Mouse (Mus musculus): Measurements from ENCODE around the gene Smagp. TPM values are rescaled to one million over a fixed set of nuclear protein-coding genes. Genes with fewer than 3 reads are reported as not detected.
"Not testable (repeated sequence)": the region's sequence is repeated elsewhere in the genome, so short reads cannot be mapped to it uniquely, and the experiment has no call there.

Gene Smagp
- polyA plus RNA-seq, 1 experiment from 2014 or later, result 92.0 TPM

GRCm38 (mm10) chr15:100624435-100624834 is 12.3 kb downstream of the Smagp start:
- 96% methylated on average over 3 of the region's 3 CpGs for WGBS
- no peak for DNase-seq (ENCODE audit: low spot score)
- no peak overlapping the region for H3K4me2 ChIP-seq (ENCODE audit: low read length)
- no peak overlapping the region for H3K9ac ChIP-seq (ENCODE audit: low read depth, low read length)
- H3K4me3 ChIP-seq (replicated peaks; ENCODE audit: low read depth, low read length), result no peak overlapping the region
- no peak for ATAC-seq (replicated peaks; ENCODE audit: low FRiP score, low read depth)
- H3K27ac ChIP-seq, result no peak overlapping the region
- H3K27me3 ChIP-seq (ENCODE audit: insufficient read depth, low read length), result no peaks in the 10 kb centered on the region
- TF ChIP-seq CTCF (IDR thresholded peaks at IDR 0.05; ENCODE audit: low read depth), result no peak
- H3K4me1 ChIP-seq (replicated peaks; ENCODE audit: insufficient read depth, low read length), result no peaks in the 10 kb centered on the region
- peaks cover 15% of the 10 kb centered on the region for H3K36me3 ChIP-seq (ENCODE audit: insufficient read depth, low read length)
- H3K9me3 ChIP-seq (replicated peaks; ENCODE audit: low read length), result no peaks in the 10 kb centered on the region

GRCm38 (mm10) chr15:100623754-100624153 is 13.0 kb downstream of the Smagp start:
- 91% methylated on average over 9 of the region's 9 CpGs for WGBS

DNA sequence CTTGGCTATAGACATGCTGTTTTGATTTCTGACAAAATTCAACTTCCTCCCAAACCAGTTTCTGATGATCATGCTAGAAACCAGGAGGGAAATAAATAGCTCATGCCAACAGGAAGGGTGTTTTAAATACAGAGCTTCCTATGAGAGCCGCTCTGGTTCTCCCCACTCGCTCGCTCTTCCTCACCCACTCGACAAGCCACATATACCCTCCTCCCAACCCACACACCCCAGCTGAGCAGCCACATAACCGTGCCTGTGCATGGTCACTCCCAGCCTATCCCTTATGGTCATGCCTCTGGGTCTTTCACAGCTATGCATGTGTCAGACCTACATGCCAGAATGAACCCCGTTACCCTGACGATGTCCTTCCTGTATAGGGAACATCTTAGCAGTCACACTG is 14.6 kb downstream of the Smagp start:
- Histone ChIP-seq H3K27me3 (ENCODE audit: insufficient read depth, low read length) (no peaks in the 10 kb centered on the region), H3K9ac (ENCODE audit: low read depth, low read length) (no peak overlapping the region), H3K36me3 (ENCODE audit: insufficient read depth, low read length) (peaks cover 29% of the 10 kb centered on the region), H3K4me3 (replicated peaks; ENCODE audit: low read depth, low read length) (no peak overlapping the region), H3K4me1 (replicated peaks; ENCODE audit: insufficient read depth, low read length) (no peaks in the 10 kb centered on the region), H3K4me2 (ENCODE audit: low read length) (no peak overlapping the region), H3K9me3 (replicated peaks; ENCODE audit: low read length) (no peaks in the 10 kb centered on the region), H3K27ac (peak overlapping the region; percentile 48; the same call in 1 of the 2 replicates)
- DNase-seq (ENCODE audit: low spot score) (no peak), ATAC-seq (replicated peaks; ENCODE audit: low FRiP score, low read depth) (no peak)
- TF ChIP-seq CTCF (IDR thresholded peaks at IDR 0.05; ENCODE audit: low read depth), result no peak
- 75% methylated on average over 7 of the region's 7 CpGs for WGBS

More at GRCm38 (mm10) chr15:100623754-100624153, 13.0 kb downstream of the Smagp start:
- H3K4me1 ChIP-seq (replicated peaks; ENCODE audit: insufficient read depth, low read length), result no peaks in the 10 kb centered on the region
- H3K36me3 ChIP-seq (ENCODE audit: insufficient read depth, low read length), result peaks cover 15% of the 10 kb centered on the region
- no peak overlapping the region for H3K4me2 ChIP-seq (ENCODE audit: low read length)
- no peak overlapping the region for H3K4me3 ChIP-seq (replicated peaks; ENCODE audit: low read depth, low read length)
- no peak overlapping the region for H3K9ac ChIP-seq (ENCODE audit: low read depth, low read length)
- H3K27me3 ChIP-seq (ENCODE audit: insufficient read depth, low read length), result no peaks in the 10 kb centered on the region
- no peak overlapping the region for H3K27ac ChIP-seq
- ATAC-seq (replicated peaks; ENCODE audit: low FRiP score, low read depth) (no peak), DNase-seq (ENCODE audit: low spot score) (no peak)
- no peaks in the 10 kb centered on the region for H3K9me3 ChIP-seq (replicated peaks; ENCODE audit: low read length)
- no peak for TF ChIP-seq CTCF (IDR thresholded peaks at IDR 0.05; ENCODE audit: low read depth)

- not testable (repeated sequence) for H3K4me2 ChIP-seq (ENCODE audit: low read length); H3K9ac ChIP-seq (ENCODE audit: low read depth, low read length); H3K27me3 ChIP-seq (ENCODE audit: insufficient read depth, low read length); ATAC-seq (replicated peaks; ENCODE audit: low FRiP score, low read depth); H3K9me3 ChIP-seq (replicated peaks; ENCODE audit: low read length); H3K4me3 ChIP-seq (replicated peaks; ENCODE audit: low read depth, low read length); DNase-seq (ENCODE audit: low spot score); H3K4me1 ChIP-seq (replicated peaks; ENCODE audit: insufficient read depth, low read length)
- peak overlapping the region; percentile 48 for H3K27ac ChIP-seq
- peaks cover 29% of the 10 kb centered on the region for H3K36me3 ChIP-seq (ENCODE audit: insufficient read depth, low read length)
- WGBS, result 67% methylated on average over 9 of the region's 9 CpGs
Measured at GRCm38 (mm10) chr15:100621671-100622070, 15.1 kb downstream of the Smagp start.

- DNase-seq (ENCODE audit: low spot score) (no peak), ATAC-seq (replicated peaks; ENCODE audit: low FRiP score, low read depth) (no peak)
- Histone ChIP-seq H3K27me3 (ENCODE audit: insufficient read depth, low read length) (no peaks in the 10 kb centered on the region), H3K4me2 (ENCODE audit: low read length) (no peak overlapping the region), H3K9me3 (replicated peaks; ENCODE audit: low read length) (no peaks in the 10 kb centered on the region), H3K36me3 (ENCODE audit: insufficient read depth, low read length) (peaks cover 29% of the 10 kb centered on the region), H3K27ac (no peak overlapping the region), H3K4me1 (replicated peaks; ENCODE audit: insufficient read depth, low read length) (peaks cover 3% of the 10 kb centered on the region; the same call in 1 of the 2 replicates), H3K9ac (ENCODE audit: low read depth, low read length) (no peak overlapping the region), H3K4me3 (replicated peaks; ENCODE audit: low read depth, low read length) (no peak overlapping the region)
- TF ChIP-seq CTCF (IDR thresholded peaks at IDR 0.05; ENCODE audit: low read depth), result no peak
- 80% methylated on average over 7 of the region's 7 CpGs for WGBS
Measured at GRCm38 (mm10) chr15:100619200-100619599, 17.5 kb downstream of the Smagp start.

- Histone ChIP-seq H3K27ac (peak overlapping the region; percentile 100), H3K9me3 (replicated peaks; ENCODE audit: low read length) (no peaks in the 10 kb centered on the region), H3K4me3 (replicated peaks; ENCODE audit: low read depth, low read length) (peak overlapping the region; percentile 85), H3K4me2 (ENCODE audit: low read length) (peak overlapping the region; percentile 74), H3K4me1 (replicated peaks; ENCODE audit: insufficient read depth, low read length) (peaks cover 8% of the 10 kb centered on the region; the same call in 1 of the 2 replicates), H3K36me3 (ENCODE audit: insufficient read depth, low read length) (peaks cover 29% of the 10 kb centered on the region), H3K27me3 (ENCODE audit: insufficient read depth, low read length) (no peaks in the 10 kb centered on the region), H3K9ac (ENCODE audit: low read depth, low read length) (peak overlapping the region; percentile 93)
- WGBS, result under 1% methylated on average over 19 of the region's 19 CpGs
- DNase-seq (ENCODE audit: low spot score) (no peak), ATAC-seq (replicated peaks; ENCODE audit: low FRiP score, low read depth) (0 out of 2 replicates have a peak, but pooled peaks have one; percentile 0)
- no peak for TF ChIP-seq CTCF (IDR thresholded peaks at IDR 0.05; ENCODE audit: low read depth)
Measured at GRCm38 (mm10) chr15:100616221-100616620, 20.5 kb downstream of the Smagp start.

DNA sequence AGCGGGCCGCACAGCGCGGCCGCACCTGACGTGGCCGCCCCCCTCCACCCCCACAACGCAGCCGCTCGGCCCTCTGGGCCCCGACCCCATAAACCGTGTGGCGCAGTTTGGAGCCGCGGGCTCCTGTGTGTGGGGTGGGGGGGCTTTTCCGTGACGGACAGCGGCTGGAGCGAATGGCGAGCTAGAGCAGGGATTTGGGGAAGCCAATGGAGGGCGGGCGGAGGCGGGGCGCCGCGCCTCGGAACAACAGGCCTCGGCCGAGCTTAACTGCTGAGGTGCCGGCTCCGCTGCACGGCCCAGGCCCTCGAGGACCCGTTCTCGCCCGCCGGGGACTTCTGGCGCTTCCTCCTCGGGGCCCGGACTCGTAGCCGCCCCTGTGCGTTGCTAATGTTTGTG is 20.9 kb downstream of the Smagp start:
- DNase-seq (ENCODE audit: low spot score), result peak; percentile 93
- H3K36me3 ChIP-seq (ENCODE audit: insufficient read depth, low read length), result peaks cover 27% of the 10 kb centered on the region
- H3K4me2 ChIP-seq (ENCODE audit: low read length), result peak overlapping the region; percentile 74
- peak; percentile 81 for ATAC-seq (replicated peaks; ENCODE audit: low FRiP score, low read depth)
- 0% methylated on average over 41 of the region's 43 CpGs for WGBS
- H3K27ac ChIP-seq, result peak overlapping the region; percentile 100
- no peaks in the 10 kb centered on the region for H3K27me3 ChIP-seq (ENCODE audit: insufficient read depth, low read length)
- peak overlapping the region; percentile 93 for H3K9ac ChIP-seq (ENCODE audit: low read depth, low read length)
- H3K4me3 ChIP-seq (replicated peaks; ENCODE audit: low read depth, low read length), result peak overlapping the region; percentile 85
- H3K9me3 ChIP-seq (replicated peaks; ENCODE audit: low read length), result no peaks in the 10 kb centered on the region
- H3K4me1 ChIP-seq (replicated peaks; ENCODE audit: insufficient read depth, low read length), result peaks cover 8% of the 10 kb centered on the region; the same call in 1 of the 2 replicates
- TF ChIP-seq CTCF (IDR thresholded peaks at IDR 0.05; ENCODE audit: low read depth), result no peak

Data from kidney, postnatal 0 days (tissue).